Mouse (Mus musculus): ENCODE measurements around the gene Anks1. TPM values are rescaled to one million over a fixed set of nuclear protein-coding genes. Genes with fewer than 3 reads are reported as not detected.
A peak's percentile ranks its signal among the peaks of the same experiment; 100 is the strongest.
"Not testable (repeated sequence)": the region's sequence is repeated elsewhere in the genome, so short reads cannot be mapped to it uniquely, and the experiment has no call there.

The Anks1 gene
- total RNA-seq, 1 experiment from 2014 or later, result 34.0 TPM

DNA sequence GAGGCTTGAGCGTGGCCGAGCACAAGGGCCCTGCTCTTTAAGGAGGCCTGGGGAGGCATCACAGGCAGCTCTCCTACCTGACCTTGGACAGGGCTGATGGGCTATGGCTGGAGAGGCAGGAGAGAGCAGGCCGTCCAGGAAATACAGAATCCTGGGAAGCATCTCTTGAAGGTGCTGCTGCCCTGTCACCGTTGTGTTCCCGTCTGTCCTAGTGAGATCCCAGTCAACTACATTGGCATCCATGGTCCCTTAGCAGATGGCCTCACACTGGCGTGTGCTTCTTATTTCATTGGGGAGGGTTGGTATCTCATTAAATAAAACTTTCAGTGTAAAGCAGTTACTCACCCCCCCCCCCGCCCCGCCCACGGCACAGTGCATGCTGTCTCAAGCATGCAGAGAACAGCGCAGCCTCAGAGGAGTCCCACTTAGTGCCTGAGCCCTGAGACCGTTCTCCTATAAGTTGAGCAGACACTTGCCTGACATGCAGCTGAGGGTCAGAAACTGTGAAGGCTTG, 57.5 kb downstream of the Anks1 start:
- DNase-seq, result no peak

DNA sequence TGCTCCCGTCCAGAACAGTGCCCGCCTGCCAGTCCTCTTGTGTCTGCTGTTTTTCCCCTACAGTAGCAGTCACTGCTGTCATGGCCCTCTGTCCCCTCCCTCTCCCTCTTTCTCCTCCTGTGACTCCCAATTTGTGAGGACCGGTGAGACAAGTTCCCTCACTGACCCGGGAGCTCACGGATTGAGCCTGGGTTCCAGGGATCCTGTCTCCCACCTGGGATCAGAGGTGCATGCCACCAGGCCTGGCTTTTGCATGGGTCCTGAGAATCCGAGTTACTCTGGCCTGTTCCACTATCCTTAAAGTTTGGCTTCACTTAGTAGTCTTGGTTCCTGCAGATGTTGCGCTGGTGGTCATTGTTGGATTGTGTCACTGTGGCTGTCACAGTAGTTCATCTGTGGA, 58.4 kb downstream of the Anks1 start:
- no peak for DNase-seq

DNA sequence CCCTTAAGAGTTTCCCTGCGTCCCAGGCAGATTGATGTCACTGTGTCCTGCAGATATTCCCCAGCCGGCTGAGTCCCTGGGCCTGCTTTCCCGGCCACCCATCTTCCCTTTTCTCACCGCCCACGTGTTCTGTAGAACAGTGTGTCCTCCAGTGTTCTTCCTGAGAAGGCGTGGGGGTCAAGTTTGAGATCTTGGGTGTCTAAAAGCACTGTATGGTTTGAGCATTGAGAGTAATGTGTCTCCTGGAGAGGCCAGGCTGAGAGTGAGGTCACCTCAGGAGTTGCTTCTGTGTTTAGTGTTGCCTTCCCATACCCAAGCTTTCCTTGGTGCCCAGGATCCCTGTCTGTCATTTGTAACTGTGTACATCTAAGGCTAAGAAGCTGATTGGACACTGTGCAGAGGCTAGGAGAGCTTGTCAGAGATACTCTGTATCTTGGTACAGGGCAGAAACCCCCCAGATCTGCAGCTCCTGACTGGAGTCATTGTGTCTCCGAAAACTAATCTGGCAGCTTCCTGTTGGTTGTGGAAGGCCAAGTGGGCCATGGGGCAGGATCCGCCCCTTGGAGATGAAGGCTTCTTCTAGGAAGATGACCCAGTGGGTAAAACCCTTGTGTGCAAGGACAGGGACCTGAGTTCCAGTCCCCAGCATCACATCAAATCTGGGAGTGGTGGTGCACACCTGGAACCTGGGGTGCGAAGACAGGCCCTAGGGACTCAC, 59.1 kb downstream of the Anks1 start:
- no peak for DNase-seq

DNA sequence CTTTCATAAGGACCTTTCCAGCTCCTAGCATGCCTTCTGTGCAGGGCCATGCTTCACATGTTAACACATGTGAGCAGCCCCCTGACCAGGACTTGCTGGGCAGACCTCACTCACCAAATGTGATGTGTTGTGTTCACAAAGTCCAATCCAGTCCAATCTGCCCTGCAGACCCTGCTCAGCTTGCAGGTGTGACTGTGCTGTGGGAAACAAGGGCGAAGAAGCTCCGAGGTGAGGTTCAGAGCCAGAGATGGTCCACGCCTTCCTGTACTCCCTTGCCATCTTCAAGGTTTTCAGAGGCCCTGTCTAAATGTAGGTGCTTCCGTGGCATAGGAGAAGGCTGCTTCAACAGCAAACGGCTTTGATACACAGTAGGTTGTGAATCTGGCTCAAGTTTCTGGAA, 59.8 kb downstream of the Anks1 start:
- no peak for DNase-seq

DNA sequence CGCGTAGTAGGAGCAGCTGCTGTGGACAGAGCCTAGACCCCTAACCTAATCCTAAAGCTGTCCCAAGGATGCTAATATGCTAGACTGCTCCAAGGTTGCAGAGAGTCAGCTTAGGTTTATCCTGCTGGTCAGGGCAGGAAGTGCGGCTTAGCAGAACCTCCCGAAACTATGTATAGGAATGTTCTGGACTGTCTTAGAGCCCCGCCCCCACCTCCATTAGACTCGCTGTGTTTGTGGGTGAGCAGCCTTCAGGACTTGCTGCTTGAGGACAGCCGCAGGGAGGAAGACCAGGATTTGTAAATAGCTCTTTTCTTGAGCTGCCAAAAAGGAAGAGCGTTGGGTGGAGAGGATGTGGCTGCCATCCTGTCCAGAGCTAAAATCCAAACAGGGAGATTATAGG, 60.3 kb downstream of the Anks1 start:
- DNase-seq, result no peak

DNA sequence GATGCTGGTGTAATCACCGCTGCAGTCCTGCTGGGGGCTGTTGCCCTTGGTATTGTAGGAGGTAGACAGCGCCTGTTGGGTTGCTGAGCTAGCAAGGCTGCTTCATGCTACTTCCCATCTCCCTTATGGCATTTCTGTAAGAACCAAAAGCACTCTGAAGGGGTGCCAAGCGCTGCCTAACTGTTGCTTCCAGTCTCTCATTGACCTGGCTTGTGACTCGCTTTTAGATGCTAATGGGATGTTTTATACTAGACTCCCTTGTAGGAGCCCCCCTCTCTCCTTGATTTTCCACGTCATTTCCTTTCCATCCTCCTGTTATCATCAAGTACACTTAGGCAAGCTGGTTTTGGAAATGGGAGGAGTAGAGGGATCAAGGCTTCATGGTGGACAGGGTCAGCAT, 60.8 kb downstream of the Anks1 start:
- no peak for DNase-seq

DNA sequence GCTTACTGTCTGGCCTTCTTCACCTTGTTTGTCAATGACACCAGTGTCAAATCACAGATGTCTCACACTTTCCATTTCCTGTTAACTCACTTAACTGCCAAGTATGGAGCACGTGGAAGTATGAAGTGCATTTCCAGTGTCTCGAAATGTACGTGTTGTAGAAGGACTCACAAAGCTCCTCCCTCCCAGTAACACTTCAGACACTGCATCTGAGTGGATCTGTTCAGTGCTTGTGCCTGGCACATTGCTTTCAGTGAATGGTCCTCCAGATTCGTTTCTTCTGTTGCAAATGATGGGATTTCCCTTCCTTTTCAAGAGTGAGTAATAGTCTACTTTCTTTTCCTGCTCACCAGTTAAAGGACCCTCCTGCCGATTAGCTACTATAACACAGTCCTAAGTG, 61.2 kb downstream of the Anks1 start:
- DNase-seq, result no peak

DNA sequence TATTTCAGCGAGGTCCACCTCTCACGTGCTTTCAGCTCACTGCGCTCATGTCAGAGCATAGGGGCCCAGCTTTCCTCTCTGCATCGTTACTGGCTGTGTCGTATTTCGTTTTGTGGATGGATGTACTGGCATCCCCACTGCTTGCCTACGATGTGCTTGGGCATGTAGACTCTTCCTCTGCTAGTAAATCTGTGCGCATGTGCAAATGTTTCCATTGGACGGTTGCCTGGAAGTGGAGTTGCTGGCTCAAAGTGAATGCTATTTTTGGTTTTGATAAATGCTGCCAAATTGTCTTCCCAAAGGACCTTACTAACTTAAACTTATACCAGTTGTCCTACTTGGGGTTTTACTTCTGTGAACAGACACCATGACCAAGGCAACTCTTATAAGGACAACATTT, 62.4 kb downstream of the Anks1 start:
- peak; percentile 66 for DNase-seq

DNA sequence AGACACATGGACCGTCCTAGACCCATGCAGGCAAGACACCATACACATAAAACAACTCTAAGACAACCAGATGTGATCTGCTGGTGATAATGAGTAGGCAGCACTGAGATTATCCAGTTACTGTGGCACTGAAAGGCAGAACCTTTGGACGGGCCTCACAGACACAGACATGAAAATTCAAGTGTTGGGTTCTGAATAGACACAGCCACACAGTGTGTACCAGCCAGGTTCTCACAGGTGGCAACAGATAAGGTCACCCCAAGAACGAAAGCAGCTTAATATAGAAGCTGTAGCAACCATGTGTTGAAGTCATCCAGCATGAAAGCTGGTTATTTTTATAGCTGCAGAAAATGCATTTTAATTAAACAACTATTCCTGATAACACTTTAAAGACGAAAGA, 64.2 kb downstream of the Anks1 start:
- no peak for DNase-seq

DNA sequence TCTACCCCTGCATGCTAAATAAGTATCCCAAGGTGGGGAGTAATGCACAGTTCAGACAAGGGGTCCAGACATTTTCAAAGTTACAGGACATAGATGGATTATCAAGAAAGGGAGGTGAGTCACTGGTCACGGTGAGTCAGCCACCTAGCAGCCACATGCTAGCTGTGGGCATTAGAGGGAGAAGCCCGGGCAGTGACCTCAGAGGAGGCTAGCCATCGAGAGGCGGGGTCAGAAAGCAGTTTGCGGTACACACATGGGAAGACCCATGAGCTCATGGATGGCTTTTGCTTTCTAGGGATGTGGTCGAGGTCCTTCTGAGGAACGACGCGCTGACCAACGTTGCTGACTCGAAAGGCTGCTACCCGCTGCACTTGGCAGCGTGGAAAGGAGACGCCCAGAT, 67.2 kb downstream of the Anks1 start:
- DNase-seq, result peak; percentile 52

DNA sequence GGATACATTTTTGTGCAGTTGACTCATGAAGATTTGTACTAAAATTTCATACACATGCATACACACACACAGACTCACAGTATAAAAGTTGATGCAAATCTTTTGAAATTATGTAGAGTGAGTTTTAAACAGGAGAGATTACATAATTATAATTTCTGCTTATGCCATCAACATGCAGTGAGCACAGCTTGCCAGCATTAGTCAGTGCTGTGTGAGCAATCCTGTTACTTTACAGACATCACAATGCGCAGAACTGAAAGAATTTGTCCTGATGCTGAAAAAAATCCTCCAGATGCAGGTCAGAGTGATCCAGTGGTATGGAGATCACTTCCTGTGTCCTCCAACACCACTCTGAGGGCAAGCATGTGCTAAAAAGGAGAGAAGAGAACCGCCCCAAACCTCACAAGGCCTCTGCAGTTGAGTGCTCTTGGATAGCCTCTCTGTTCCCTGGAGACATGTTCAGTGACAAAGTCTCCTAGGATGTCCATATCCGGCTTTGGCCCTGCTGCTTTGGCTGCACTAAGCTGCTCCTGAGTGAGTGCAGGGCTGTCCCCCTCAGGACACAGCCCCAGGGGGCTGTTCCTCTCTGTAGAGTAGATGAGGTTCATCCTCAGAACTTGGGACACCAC, 68.0 kb downstream of the Anks1 start:
- DNase-seq, result no peak

DNA sequence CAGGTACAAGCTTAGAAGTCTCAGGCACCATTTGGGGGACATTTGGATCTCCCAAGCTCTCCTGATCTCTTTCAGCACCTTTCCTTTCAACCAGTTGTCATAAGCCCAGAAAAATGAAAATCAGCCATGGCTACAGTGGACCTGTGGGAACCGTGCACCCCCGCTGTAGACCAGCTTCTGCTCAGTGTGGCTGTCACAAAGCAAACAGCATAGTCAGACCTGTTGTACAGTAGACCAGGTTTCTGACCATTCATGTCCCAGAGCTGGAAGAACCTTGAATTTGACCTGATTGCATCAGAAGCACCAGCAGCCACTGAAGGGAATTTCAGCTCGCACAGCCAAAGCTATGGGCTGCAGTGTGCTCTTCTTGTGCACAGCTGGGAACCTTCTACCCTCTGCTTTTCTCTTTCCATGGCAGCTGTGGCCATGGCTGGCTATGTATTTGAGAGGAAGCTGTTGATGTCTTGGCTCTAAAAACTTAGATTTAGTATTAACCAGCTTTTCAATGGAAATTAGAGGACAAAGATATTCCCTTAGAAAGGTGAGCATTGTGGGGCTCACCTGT, 71.4 kb downstream of the Anks1 start:
- DNase-seq, result no peak

DNA sequence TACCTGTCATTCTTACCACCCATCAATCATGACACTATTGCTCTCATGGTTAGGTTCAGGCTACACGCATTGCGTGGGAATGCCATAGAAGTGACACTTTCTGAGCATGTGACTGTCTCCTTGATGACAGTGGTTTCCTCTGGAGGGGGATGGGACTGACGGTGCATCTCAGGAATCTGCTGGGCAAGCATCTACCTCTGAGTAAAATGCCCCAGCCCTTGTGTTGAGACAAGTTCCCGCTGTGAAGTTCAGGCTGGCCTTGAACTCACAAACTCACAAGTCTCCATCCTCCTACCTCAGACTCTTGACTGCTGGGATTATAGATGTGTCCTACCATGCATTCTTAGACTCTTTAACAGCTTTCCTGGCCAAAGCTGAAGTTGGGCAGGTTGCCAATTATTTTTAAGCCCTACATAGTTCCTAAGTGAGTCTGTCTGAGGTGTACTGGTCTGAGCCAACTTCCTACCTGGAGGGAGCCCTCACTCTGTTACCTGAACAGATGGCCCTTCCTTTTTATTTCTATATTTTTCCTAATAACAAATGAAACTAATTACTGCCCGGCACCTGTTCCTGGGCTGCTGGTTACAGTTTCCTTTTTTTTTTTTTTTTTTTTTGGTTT, 72.5 kb downstream of the Anks1 start:
- DNase-seq, result no peak

DNA sequence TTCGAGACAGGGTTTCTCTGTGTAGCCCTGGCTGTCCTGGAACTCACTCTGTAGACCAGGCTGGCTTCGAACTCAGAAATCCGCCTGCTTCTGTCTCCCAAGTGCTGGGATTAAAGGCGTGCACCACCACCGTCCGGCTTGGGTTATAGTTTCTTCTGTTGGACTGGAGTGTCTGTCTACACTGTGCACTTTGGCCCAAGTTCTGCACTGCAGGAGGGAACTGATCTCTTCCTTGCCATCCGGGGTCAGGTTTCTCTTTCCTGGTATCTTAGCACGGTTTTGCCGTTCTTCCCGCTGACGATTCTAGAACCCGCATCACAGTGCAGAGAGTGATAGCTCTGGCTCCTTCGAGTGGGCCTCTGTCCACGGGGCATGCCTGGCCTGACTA, 73.0 kb downstream of the Anks1 start:
- not testable (repeated sequence) for DNase-seq

DNA sequence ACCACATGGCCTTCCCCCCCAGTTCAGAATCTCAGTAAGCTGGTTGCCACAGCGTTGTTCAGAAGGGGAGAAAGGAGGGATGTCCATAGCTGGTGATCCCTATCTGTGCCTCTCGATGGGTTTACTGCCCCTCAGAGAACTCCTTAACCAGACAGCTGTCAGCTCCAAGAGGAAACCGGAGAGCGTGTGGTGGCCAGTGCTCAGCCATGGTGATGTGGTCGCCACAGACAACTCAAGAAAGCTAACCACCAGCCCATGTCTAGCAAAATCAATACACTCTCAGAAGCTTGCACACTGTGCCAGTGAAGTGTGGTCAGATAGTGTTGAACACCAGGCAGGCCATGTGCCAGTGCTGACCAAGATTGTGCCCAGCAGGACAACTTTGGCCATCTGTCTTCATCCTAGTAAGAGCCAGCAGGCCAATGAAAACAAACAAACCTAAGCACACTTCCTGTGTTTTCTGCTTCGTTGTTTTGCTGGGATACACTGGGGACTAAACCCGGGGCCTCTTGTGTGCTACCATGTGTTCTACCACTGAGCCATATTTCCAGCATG, 73.7 kb downstream of the Anks1 start:
- no peak for DNase-seq

DNA sequence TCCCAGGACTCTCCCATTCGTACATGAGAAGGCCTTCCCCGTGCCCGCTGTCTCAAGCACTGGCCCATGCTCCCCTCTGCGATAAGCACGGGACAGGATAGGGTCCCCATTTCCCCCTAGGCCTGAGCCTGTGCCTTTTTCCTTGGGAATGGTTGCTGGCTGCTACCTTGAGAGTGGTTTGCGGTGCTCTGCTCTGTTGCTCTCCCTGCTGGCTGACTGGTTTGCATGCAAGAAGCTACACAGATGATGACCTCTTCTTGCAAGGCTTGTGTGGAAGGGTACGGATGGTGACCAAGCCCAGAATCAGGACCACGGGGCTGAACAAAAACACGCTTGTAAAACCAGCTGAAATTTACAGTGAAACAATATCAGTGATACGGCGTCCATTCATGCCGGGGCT, 75.3 kb downstream of the Anks1 start:
- no peak for DNase-seq

DNA sequence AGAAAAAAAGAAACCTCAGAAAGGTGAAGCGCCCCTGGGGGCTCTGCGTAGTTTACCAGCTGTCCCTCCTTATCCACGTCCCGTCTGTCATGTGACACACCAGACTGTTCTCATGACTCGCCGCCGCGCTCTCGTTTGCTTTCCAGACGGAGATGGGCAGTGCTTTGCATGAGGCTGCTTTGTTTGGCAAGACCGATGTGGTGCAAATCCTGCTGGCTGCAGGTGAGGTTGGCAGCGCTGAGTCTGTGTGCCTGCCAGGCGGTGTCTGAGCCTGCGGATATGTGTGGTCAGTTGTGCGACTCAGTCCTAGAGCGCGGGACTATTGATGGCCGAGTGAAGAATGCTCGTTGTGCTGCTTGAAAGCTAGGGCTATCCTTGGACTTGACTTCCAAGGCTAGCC, 77.0 kb downstream of the Anks1 start:
- DNase-seq, result no peak

DNA sequence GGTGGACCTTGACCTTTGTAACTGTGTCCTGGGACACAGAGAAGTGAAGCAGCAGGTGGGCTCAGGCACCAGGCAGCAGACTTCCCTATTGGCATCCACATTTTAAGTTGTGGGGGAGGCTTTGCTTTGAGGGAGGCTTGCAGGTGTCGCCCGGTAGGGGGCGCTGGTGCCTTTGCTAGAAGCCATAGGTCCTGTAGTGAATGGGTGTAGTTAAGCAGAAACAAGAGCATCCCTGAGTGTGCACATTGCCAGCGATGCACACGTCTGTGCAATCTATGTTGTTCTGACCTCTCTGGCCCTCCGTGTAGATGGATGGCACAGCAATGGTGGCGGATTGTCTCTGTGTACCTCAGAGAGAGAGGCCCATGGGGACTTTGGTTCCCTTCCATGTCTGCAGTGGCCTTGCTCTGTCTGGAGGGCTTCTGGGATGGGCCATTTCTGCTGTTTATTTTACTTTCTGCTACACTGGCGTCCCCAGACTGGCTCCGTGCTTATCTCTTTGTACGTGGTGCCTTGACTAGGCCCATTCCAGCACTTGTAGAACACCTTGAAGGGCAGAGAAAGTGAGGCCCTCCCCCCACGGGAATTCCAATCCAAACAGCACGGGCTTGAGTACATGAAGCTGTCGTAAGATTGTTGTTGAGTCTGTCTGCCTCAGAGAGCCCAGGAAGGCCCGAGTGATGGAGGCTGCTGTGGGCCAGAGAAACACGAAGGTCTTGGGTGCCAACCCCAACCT, 80.9 kb downstream of the Anks1 start:
- peak; percentile 91 for DNase-seq

DNA sequence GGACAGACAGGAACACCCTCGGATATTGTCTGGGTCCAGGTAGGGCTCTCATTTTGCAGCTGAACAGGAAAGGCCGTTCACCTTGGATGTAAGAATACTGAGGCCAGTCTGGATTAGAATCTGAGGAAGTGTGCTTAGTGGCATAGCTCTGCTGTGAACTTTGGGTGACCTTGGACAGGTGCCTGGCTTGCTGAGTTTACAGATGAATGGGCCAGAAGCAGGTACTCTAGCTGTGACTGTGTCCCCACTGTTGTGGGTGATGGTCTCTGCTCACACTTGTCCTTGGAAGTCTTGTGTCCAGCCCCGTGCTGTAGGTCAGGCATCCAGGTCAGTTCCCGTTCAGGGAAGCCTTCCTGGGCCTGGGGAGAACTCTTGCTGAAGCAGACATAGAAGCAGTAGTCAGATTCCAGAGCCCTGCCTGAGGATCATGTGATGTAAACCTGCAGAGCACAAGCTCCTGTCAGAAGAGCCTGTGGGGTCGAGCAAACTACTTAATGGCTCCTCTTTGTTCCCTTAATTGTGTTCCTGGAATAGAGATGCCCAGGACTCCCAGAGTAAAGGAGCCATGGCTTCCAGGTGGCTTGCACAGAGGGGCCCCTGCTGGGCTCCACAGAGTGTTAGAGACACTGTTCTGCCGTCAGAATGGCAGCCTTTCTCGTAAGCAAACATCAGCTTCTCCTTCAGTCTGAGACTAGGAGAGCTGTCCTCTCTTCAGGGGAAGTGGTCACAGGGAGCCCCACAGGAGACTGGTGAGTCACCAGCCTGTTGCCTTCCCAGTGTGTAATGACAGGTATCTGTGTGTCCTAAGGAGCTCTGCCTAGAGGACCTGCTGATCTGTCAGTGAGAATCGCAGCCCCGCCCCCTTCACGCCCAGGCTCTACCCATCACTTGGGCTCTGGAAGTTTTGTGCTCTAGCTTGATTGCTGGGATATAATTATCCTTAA, 85.2 kb downstream of the Anks1 start:
- DNase-seq, result no peak

DNA sequence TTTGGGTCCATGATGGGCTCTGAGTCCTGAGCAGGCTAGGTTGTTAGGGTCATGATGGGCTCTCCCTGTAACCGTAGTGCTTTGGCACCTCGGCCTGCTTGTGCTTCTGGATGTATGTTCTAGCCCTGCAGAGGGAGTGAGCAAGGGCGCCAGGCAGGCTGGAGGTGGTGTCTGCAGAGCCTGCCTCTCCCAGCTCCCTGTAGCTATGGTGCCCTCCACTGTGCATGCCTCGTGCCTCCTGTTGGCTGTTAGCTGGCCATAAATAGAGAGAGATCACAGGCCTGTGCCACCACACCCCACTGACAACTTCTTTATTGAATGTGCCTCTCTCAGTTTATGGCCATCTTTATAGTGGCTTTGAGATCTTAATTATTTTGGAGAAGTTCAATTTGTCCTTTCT, 87.2 kb downstream of the Anks1 start:
- DNase-seq, result no peak

DNA sequence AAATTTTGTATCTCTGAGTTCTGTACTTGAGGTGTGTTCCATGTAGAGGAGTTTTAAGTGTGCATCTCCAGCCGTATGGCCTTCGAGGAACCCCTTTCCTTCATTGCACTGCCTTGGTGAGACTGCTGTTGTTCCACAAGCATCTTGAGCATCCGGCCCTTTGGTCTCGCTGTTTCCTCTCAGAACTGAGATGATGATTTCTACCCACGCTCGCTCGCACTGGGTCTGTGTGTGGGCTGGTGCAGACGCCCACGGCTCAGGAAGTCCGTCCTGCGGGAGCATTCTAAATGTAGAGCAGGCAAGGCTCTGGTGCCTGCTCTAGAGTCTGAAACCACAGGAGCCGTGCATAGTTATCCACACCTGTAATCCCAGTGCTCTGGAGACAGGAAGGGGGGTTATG, 88.1 kb downstream of the Anks1 start:
- DNase-seq, result no peak

All from adrenal gland, postnatal 25 days (tissue).